Mouse (Mus musculus): Measurements from ENCODE around the gene ccdc198.

GRCm38 (mm10) chr14:49283784-49284655 lies 38.7 kb upstream of the ccdc198 start:
- TF ChIP-seq CTCF (IDR thresholded peaks at IDR 0.05; ENCODE audit: low read depth, low read length), result no peak
- no peak for TF ChIP-seq GATA1 (IDR thresholded peaks at IDR 0.05; ENCODE audit: borderline replicate concordance, low read length)
- TF ChIP-seq POLR2AphosphoS5 (IDR thresholded peaks at IDR 0.05; ENCODE audit: insufficient replicate concordance, low read depth, low read length), result no peak

Measured in G1E (cell line).